Mouse (Mus musculus) CD4-positive, CD25-positive, alpha-beta regulatory T cell, adult 2 months (primary cell): ENCODE results near the gene Myo3b.
A peak's percentile ranks its signal among the peaks of the same experiment; 100 is the strongest.

ENCODE experiments used
- DNase-seq: peaks from one replicate; pipeline ENCODE4 v3.0.0-alpha.2; 2012; ENCODE audit warnings: low read depth, low spot score

Gene Myo3b

DNA sequence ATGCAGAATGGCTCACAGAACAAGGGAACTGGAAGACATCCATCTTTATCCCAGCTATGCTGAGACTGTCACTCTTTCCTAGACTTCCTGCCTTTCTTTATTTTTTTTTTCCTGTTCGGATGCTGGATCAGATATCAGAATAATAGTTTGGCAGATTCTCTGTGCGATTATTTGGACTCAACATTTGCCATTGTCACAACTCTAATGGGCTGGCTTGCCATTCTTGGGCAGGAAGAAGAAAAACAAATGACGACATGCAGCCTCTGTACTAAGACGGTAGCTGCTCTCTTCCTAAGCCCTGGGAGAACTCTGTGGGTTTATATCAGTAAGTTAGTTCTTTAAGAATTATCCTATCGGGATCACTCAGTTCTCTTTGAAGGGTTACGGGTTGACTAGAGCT, 89.7 kb downstream of the Myo3b start:
- no peak for DNase-seq

DNA sequence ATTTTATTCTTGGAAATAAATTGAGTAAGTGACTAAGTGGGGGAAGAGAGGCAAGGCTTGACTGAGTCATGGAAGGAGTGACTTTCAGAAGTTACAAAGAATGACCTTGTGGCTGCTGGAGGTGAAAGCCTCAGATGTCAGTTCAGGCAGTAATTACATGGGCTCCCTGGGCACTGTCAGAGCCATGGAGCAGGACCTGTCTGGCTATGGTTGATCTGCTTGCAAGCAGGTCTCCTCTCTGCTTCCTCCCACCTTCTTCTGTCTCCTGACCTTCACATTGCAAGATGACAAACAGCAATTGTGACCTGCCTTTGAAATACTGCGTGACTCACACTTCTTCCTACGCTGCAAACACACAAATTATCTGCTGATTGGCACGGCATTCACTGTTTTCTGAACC, 90.6 kb downstream of the Myo3b start:
- peak; percentile 27 for DNase-seq

DNA sequence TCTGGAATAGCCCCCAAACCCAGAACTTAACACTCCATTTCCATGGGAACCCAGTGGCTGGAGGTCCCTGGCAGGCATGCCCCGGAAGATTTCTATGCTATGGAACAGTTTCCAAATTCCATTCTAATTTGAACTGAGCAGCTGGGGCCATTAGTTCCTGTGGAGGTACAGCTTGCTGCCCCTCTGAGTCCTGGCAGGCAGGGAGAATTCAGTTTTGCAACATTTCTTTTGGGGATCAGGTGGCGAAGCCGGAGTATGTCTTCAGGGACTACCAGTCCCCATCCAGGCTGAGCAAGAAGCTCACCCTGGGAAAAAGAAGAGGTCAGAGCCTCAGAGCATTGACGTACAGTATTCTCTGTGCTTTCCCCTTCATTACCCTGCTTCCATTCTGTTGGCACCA, 94.4 kb downstream of the Myo3b start:
- no peak for DNase-seq

DNA sequence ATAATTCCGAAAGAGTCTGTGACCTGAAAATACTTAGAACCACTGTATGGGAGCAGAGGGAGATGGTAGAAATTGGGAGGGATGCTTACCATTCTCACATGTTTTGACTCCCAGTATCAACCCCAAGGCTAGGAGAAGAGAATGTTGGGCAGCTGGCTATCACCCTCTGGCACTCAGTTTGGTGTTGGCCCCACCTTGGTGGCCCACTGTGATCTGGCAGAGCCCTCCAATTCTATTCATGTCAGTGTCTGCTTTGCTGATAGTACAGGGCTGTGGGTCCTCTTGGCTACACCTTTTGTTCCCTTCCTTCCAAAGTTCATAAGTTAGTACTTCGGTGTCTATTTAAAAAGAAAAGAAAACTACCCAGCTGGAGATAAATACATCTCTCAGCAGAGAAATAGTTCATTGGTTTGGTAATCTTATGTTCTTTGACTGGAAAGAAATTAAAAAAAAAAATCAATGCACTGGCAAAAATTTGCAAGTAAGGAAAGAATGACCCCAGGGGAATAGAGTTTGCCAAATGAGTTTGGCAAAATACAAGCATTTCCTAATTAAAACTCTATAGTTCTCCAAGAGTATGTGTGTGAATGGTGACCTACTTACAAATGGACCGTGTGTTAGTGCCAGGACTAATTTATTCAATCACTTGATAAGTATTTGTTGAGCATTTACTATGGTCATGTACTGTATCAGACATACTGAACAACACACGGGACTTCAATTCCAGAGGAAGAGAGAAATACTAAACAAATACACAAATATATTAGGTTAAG, 98.5 kb downstream of the Myo3b start:
- no peak for DNase-seq

- no peak for DNase-seq
Measured at GRCm38 (mm10) chr2:70143543-70144188, 104.7 kb downstream of the Myo3b start.

DNA sequence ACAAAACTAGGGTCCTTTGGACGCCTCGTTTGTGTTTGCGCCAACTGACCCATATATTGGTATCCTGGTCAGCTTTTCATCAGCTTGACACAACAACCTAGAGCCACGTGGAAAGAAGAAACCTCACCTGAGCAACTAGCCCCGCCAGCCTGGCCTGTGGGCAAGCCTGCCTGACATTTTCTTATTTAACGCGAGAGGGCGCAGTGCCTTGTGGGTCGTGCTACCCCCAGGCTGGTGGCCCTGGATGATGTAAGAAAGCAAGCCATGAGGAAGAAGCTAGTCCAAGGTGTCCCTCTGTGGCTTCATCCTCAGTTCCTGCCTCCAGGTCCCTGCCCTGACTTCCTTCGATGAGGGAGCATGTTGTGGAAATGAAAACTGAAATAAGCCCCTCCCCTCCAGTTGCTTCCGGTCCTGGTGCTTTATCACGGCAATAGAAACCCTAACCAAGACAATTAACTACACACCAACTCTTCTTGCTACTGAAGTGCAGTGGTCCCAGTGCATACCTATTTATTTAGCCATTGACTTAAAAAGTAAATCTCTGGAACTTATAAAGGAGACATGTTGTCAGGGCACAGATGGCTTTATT, 108.2 kb downstream of the Myo3b start:
- DNase-seq: peak; percentile 43

- no peak for DNase-seq
Measured at GRCm38 (mm10) chr2:70148821-70149510, 110.0 kb downstream of the Myo3b start.

GRCm38 (mm10) chr2:70150399-70151035, 111.6 kb downstream of the Myo3b start:
- DNase-seq: no peak

DNA sequence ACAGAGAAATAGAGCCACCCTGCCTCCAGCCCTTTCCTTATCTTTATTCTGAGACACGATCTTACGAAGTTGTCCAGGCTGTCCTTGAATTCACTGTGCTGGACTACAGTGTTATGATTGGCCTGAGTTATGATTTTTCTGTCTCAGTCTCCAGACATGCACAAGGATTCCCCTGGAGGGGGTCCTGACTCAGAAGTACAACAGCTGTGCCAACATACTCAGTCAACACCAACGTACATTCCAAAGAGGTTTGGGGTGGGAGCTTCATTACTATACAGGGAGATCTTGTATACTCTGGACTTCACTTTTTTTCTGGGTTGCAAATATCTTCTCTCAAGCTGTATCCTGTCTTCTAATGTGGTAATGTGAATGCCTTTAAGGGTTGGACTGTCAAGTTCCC, 113.0 kb downstream of the Myo3b start:
- DNase-seq: no peak

- no peak for DNase-seq
Measured at GRCm38 (mm10) chr2:70155226-70155836, 116.4 kb downstream of the Myo3b start.

GRCm38 (mm10) chr2:70159543-70159942, 120.6 kb downstream of the Myo3b start:
- no peak for DNase-seq

DNA sequence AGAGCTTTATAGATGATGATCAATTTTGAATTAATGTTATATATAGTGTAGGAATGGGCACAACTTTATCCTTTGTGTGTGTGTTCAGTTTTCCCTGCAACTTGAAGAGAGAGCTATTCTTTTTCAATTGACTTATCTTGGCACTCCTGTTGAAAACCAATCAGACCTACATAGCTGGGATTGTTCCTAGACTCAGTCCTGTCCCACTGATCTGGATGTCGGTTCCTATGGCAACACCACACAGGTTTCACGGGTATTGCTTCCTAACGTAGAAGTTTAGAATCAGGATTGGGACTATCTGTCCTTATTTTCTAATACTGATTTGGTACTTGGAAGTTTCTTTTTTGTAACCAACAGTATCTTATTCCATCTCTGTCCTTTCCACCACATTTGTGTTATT, 127.3 kb downstream of the Myo3b start:
- DNase-seq: no peak

- no peak for DNase-seq
Measured at GRCm38 (mm10) chr2:70167944-70168935, 129.3 kb downstream of the Myo3b start.

DNA sequence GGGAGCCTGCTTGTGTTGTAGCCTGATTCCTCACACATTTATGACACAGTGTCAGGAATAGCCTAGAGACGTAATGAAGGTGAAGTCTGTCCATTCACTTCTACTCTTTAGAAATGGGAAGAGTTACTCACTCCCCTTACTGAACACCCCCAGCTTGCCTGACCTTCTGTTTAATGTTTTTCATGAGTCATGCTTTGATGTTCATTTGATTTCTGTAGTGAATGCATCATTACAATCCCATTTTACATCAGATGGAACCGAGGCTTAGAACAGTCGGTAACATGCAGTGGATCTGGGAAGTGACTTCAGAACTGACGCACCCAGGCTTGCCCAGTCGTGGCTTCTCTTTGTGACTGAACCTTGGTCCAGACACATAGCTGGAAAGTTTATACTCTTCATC, 131.5 kb downstream of the Myo3b start:
- no peak for DNase-seq

- no peak for DNase-seq
Measured at GRCm38 (mm10) chr2:70176823-70177708, 138.1 kb downstream of the Myo3b start.

DNA sequence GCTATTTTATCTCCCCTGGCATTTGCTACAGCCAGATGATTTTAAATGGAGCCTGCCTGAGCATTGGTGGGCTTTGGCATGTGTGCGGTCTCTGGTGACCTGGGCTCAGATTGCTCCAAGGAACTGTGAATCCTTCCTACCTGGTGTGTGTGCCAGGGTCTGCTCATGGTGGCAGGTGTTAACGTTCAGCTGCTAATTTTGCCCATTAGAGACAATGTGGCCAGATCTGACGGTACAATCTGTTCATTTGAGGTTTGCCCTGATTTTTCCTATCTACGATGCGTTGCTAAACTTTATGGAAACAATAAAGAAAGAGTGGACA, 138.7 kb downstream of the Myo3b start:
- DNase-seq: no peak

DNA sequence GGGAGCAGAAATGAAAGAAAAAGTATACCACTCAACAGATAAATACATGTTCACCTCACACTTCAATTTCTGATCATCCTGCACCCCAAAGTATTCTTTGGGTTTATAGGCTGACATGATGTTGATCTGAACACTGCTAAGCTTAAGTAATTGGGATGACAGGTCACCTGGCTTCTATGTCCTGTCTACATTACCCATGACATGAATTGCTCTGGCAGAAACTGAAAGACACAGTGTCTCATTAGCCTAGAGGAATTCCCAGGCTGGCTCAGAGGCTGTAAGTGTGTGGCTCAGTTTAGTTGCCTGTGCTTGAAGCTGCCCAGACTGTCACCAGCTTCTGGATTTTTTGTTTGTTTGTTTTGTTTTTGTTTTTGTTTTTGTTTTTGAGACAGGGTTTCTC, 139.3 kb downstream of the Myo3b start:
- DNase-seq: no peak

DNA sequence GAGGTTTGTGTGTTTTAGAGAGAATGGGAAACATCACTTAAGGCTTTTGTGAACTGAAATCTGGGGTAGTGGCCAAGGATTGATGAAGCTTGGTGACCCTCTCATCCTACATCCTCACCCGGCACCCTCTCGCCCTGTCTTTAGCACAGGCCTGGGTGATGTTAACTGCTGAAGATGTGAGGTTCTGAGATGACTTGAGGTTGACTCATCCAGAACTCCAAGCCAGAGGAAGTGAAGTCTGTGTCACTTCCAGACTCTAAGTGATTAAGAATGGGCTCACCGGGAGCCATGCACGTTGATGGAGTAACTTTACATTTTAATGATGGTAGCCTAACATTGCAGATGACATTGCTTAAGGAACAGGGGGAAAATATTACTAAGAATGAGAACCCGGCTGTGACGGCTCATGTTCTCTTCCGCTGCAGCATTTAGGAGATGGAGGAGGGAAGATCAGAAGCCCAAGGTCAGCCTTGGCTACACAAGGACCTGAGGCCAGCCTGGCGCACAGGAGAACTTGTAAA, 143.3 kb downstream of the Myo3b start:
- DNase-seq: no peak

- no peak for DNase-seq
Measured at GRCm38 (mm10) chr2:70187040-70187439, 148.1 kb downstream of the Myo3b start.
